Mouse (Mus musculus) kidney, adult 8-10 months (tissue): ENCODE measurements around the gene Fbxl19.
"Not testable (repeated sequence)": the region's sequence is repeated elsewhere in the genome, so short reads cannot be mapped to it uniquely, and the experiment has no call there.

Source experiments
- DNase-seq, 2 experiments: peaks; one replicate each; pipeline ENCODE4 v3.0.0; 2022

Gene Fbxl19

DNA sequence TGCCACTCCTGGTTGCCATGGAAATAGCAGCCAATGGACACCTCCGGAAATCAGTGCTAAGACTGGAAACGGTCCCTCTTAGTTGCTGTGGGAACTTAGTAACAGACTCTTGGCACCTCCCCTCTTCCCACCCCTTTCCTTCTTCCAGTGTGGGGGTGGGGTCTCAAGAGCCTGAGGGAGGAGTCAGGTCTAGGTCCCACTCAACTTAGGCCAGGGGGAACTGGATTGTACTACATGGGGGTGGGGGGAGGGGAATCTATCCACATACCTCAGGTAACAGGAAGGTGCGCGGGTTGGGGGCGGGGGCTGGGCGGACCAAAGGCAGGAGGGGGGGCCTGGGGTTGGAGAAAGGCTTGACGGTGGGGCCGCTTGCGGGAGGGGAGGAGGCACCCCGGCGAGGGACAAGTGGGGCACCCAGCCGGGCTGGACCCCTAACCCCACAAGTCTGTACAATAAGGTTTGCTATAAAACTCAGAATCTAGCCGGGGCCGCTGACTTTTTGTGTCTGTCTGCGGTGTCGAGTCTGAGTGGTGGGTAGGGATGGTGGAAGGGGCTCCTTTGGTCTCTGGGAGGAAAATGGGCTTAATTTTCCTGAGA lies 24.8 kb downstream of the Fbxl19 start:
- DNase-seq, result peak; percentile 97 to 99

GRCm38 (mm10) chr7:127769651-127770038 lies 25.3 kb downstream of the Fbxl19 start, which contains the start of gene Orai3:
Orai3 (plus strand) TSS chr7:127769815.
- DNase-seq, result peak; percentile 89 to 91

DNA sequence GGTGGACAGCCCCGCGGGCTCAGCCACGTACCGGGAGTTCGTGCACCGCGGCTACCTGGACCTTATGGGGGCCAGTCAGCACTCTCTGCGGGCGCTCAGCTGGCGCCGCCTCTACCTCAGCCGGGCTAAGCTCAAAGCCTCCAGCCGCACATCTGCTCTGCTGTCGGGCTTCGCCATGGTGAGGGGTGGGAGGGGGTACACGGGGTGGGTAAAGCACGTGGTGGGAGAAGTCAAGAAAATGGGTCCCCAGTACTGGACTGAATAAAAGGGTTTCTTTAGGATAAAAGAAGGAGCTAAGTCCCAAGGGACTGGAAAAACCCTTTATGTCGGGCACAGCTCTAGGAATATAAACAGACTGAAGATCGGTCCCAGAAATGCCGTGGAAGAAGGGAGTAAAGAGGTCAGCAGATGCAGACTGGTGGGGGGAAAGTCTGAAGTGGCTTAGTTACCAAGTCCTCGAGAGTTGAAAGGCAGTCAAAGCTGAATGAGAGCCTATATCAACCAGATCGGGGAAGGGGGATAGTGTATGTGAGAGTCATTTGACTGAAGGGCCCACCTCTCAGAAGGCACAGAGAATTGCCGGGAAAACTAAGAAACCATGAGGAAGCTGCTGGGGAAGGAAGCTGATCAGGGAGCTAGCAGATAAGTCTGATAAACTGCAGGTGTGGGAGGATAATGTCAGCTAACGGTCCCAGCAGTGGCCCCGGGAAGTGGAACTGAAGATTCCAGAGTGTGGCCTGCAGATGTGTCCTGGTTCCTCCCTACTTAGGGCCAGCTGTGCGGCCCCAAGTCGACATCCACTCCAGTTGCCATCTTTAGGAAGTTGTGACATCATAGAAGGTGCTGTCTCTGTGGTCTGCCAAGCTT lies 25.9 kb downstream of the Fbxl19 start:
- no peak for DNase-seq

- no peak for DNase-seq
Observed at GRCm38 (mm10) chr7:127771262-127771661, 26.9 kb downstream of the Fbxl19 start.

DNA sequence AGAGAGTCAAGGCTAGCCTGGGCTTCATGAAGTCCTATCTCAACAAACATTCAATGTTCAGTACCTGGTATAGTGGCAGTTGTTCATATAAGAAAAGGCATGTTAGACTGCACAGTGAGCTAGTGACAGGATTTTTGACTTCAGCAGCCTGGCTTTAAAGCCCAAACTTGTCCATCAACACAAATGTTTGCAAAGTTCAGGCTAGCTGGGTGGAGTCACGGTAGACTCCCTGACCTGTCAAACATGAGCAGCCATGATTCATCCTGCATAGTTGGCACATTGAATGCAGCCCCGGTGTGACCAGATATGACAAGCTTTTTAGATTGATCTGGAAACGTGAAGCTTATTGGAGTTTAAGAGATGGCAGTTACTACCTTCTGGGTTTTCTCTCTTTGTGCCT lies 27.7 kb downstream of the Fbxl19 start:
- no peak for DNase-seq

DNA sequence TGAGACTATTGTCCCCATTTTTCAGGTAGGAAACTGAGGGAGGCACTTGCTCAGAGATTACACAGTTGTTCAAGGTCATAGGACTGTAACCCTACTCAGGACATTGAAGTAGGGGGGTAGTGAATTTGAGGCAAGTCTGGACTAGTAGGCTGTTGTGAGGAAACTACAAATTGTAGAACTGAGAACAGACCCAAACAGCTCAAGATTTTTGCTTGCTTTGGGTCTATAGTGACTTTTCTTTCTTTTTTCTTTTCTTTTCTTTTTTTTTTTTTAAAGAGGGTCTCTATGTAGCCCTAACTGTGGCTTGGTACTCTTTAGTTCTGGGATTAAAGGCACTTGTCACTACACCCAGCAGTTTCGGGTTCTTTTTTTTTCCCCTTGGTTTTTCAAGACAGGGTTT lies 28.2 kb downstream of the Fbxl19 start:
- DNase-seq, result no peak

- peak; percentile 62 to 78 for DNase-seq
Observed at GRCm38 (mm10) chr7:127773664-127774384, 29.5 kb downstream of the Fbxl19 start.

DNA sequence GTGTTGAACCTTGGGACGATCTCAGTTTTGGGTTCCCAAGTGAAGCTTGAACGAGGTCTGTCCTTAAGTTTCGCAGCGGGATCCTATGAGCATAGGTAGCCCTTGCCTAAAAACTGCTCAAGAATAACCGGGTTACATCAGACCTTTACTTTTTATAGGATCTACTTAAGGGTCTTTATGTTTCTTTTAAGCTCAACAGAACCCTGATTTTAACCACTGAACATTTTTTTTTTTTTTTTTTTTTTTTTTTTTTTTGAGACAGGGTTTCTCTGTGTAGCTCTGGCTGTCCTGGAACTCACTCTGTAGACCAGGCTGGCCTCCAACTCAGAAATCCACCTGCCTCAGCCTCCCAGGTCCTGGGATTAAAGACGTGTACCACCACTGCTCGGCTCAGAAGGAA lies 31.5 kb downstream of the Fbxl19 start:
- not testable (repeated sequence) for DNase-seq

DNA sequence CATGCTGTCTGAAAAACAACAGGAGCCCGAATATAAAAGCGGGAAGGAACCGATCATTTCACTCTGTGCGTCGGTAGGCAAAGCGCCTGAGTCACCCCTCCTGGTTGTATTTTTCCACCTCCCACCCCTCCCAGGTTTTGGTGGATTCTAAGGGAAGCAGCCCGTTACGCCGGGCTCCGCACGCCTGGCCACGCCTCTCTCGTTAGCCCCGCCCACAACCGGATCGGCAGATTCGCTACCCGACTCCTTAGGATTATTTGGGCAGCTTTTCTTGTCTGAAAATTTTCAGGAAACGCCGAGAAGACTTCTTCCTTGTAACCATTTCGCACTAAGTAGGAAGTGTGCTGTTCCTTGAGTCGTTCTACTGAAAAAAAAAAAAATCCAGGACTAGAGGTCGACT lies 32.1 kb downstream of the Fbxl19 start, which contains the start of gene Setd1a:
TSS of gene Setd1a (plus strand) at position 245 of the 400 bp plus-strand sequence.
- DNase-seq, result peak; percentile 80 to 89

- DNase-seq, result peak; percentile 95 to 96
Observed at GRCm38 (mm10) chr7:127776878-127777473, 32.6 kb downstream of the Fbxl19 start.

DNA sequence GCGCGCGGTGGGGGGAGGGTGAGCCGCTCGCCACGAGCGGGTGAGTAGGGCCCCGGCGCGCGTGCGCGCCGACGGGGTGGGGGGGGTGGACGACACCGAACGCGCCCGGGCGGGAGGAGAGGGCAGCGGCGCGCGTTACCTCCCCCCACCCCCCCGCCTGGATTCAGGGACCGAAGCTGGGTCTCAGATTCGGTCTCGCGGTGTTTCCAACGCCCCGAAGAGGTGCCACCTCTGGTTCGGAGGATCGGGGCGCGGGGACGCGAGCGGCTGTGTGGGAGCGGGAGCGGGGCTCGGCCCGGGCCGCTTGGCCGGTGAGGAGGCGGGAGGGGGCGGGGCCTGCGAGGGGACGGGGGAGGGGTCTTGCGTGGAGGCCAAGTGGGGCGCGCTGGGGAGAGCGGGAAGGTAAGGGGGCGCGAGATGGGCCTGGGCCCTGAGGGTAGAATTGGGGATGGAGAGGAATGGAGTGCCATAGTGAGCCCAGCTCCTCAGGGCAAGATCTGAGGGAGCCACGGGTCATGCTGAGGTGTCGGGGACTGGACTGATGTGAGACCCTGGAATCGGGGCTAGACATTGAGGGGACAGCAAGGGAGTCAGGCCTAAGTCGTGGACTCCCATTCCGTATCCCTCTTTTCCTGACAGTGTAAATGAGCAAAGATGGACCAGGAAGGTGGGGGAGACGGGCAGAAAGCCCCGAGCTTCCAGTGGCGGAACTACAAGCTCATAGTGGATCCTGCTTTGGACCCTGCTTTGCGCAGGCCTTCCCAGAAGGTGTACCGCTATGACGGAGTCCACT lies 33.3 kb downstream of the Fbxl19 start:
- DNase-seq, result peak in 1 of 2 experiments; percentile 52

GRCm38 (mm10) chr7:127778350-127778749 lies 34.0 kb downstream of the Fbxl19 start:
- DNase-seq, result no peak

- no peak for DNase-seq
Observed at GRCm38 (mm10) chr7:127785308-127785707, 41.0 kb downstream of the Fbxl19 start, which contains the start of gene Gm49388. Gm49388 (plus strand) TSS chr7:127785608.

DNA sequence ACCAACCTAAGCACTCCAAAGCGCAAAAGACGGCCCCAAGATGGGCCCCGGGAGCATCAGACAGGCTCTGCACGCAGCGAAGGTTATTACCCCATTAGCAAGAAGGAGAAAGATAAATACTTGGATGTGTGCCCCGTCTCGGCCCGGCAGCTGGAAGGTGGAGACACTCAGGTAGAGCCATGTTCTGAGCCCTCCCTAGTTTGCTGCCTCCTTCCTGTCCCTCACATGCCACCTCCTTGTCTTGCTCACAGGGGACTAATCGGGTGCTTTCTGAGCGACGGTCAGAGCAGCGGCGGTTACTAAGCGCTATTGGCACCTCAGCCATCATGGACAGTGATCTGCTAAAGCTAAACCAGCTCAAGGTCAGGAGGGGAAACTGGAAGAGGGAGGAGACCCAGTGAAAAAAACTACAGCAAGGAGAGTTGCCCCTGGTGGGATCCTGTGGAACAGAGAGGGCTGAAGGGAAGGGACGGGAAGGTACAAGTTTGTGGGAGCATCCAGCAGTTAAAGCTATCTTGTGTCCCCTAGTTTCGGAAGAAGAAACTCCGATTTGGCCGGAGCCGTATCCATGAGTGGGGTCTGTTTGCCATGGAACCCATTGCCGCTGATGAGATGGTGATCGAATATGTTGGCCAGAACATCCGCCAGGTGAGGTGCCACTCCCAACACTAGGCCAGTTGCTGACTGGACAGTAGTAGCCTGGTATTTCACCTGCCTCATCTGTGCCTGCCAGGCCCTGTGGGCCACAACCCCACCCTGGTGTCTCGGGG lies 52.9 kb downstream of the Fbxl19 start:
- no peak for DNase-seq

DNA sequence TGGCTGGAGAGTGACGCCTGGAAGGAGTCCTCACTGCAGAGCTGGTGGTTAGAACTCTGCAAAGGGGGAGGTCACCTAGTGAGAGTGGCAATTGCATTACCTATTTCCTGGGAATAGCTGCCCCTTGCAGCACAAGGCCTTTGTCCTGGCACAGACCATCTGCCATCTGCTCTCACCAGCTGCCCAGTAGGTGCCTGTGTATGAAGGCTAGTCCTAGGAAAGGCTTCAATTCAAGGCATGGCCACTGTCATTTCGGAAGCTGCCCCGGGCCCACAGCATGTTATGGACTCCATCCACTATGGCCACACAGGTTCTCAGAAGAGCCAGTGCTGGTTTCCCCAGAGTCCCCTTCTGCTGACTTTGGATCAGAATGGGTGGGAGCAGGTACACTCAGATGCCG lies 54.2 kb downstream of the Fbxl19 start:
- DNase-seq, result no peak

GRCm38 (mm10) chr7:127799211-127799610 lies 54.9 kb downstream of the Fbxl19 start:
- DNase-seq, result peak in 1 of 2 experiments; percentile 13

GRCm38 (mm10) chr7:127799738-127800137 lies 55.4 kb downstream of the Fbxl19 start:
- no peak for DNase-seq

- peak; percentile 94 to 95 for DNase-seq
Observed at GRCm38 (mm10) chr7:127800435-127801009, 56.2 kb downstream of the Fbxl19 start, which contains the start of gene Hsd3b7. Hsd3b7 (plus strand) TSS chr7:127800604.

DNA sequence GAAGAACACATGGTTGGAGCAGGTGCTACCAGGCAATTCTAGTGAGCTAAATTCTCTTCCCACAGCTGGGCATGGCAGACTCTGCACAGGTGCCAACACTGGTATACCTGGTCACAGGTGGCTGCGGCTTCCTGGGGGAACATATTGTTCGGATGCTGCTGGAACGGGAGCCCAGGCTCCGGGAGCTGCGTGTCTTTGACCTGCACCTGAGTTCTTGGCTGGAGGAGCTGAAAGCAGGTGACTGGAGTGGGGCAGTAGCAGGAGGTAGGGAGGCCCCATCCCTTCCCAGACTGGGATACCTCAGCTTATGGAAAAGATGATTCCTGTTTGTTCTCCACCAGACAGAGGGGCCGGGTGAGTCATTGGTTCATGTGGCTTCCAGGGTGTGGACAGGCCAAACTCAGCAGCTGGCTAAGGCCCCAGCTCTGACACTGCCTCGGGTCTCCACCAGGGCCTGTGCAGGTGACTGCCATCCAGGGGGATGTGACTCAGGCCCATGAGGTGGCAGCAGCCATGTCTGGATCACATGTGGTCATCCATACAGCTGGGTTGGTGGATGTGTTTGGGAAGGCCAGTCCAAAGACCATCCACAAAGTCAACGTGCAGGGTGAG lies 56.8 kb downstream of the Fbxl19 start:
- no peak for DNase-seq

DNA sequence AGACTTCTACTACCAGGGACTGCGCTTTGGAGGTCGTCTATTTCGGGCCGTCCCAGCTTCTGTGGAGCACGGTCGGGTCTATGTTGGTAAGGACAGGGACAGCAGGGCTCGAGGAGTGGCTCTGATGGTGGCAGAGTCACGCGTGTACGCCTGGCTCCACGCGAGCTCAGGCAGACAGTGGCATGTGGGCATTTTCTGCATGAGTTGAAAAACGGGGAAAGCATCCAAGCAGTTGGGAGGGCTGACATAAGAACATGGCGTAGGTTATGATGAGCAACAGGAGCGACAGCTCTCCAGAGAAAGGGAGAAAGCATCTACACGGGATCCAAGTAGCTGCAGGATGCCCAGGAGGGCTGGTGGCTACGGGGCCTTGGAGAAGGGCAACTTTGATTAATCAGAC lies 58.0 kb downstream of the Fbxl19 start:
- DNase-seq, result no peak
